Mouse (Mus musculus) monocyte, adult 2 months (primary cell): ENCODE measurements around the gene Cmtm3.

Experiments
- DNase-seq, 2 experiments: peaks; one replicate each; pipeline ENCODE4 v3.0.0; 2022; ENCODE audit warnings: low spot score in 2 of 2, low read depth in 1 of 2

The Cmtm3 gene

GRCm38 (mm10) chr8:104380269-104380668 lies 41.1 kb downstream of the Cmtm3 start:
- no peak for DNase-seq

GRCm38 (mm10) chr8:104380961-104381411 lies 41.8 kb downstream of the Cmtm3 start:
- no peak for DNase-seq

GRCm38 (mm10) chr8:104383296-104383695 lies 44.1 kb downstream of the Cmtm3 start:
- DNase-seq, result no peak

GRCm38 (mm10) chr8:104383977-104384376 lies 44.8 kb downstream of the Cmtm3 start:
- no peak for DNase-seq

- no peak for DNase-seq
Observed at GRCm38 (mm10) chr8:104386693-104387092, 47.5 kb downstream of the Cmtm3 start.

- DNase-seq, result no peak
Observed at GRCm38 (mm10) chr8:104387501-104387900, 48.3 kb downstream of the Cmtm3 start.

GRCm38 (mm10) chr8:104387980-104388379 lies 48.8 kb downstream of the Cmtm3 start:
- no peak for DNase-seq

- no peak for DNase-seq
Observed at GRCm38 (mm10) chr8:104390245-104390644, 51.0 kb downstream of the Cmtm3 start.

- DNase-seq, result no peak
Observed at GRCm38 (mm10) chr8:104393139-104393538, 53.9 kb downstream of the Cmtm3 start.

- DNase-seq, result no peak
Observed at GRCm38 (mm10) chr8:104393767-104394166, 54.6 kb downstream of the Cmtm3 start.

- no peak for DNase-seq
Observed at GRCm38 (mm10) chr8:104394801-104395702, 55.8 kb downstream of the Cmtm3 start.

GRCm38 (mm10) chr8:104395703-104396357 lies 56.6 kb downstream of the Cmtm3 start, which contains the start of gene Cmtm4:
Gene Cmtm4 (minus strand): TSS chr8:104395807.
- DNase-seq, result no peak
